Mouse (Mus musculus) adrenal gland, postnatal 36 days (tissue): Measurements from ENCODE around the gene Mfsd4a. TPM values are rescaled to one million over a fixed set of nuclear protein-coding genes. Genes with fewer than 3 reads are reported as not detected.

Experiments
- DNase-seq, 2 experiments: peaks; one replicate each; pipeline ENCODE4 v3.0.0; 2021; ENCODE audit warnings: mixed read lengths in 1 of 2
- long read RNA-seq, 2 experiments: library from polyadenylated mRNA; stranded (forward); transcript quantifications; one replicate each; pipeline ENCODE4 v2.0.0; 2021; ENCODE audit warnings: borderline sequencing depth in 2 of 2
- total RNA-seq, 2 experiments: library from RNA; stranded (reverse); gene quantifications; 2 replicates each; pipeline ENCODE4 v1.2.3; 2021

Gene Mfsd4a
- 10 to 100 TPM; 10.1 to 30.4 TPM for total RNA-seq
- long read RNA-seq, experiment 1, transcript Mfsd4a-207 (10 exons, 1,957 nt), result major isoform, 14 of 71 reads
- long read RNA-seq, experiment 1, partial matches to known transcripts, result 5 of 71 reads
- long read RNA-seq, experiment 1, other reads (novel, unspliced or antisense), result 50 of 71 reads
- long read RNA-seq, experiment 2, partial matches to known transcripts, result 6 of 15 reads
- long read RNA-seq, experiment 2, other reads (novel, unspliced or antisense), result 9 of 15 reads

- peak; percentile 73 to 80 for DNase-seq
Measured at GRCm38 (mm10) chr1:132067261-132068255, at the start of gene Mfsd4a. Gene Mfsd4a, minus strand, starts transcription at chr1:132068062.

DNA sequence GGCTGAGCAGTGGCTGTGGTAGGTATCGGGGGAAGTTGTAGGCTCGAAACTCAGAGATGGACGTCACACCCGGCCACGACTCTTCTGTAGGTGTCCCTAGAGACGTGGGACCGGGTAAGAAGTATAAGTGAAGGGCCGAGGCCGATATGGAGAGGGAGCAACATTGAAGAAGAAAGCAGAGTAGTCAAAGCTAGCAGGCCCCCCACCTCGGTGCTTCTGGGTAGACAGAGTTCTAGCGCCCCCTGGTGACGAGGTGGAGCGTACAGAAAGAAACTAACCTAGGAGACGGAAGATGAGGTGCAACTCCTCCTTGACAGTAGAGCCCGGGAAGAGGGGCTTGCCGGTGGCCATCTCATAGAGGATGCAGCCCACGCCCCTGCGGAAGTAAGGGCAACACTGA is 48.7 kb upstream of the Mfsd4a start:
- DNase-seq, result peak; percentile 70 to 78

- DNase-seq, result no peak
Measured at GRCm38 (mm10) chr1:132113098-132113497, 45.2 kb upstream of the Mfsd4a start.

DNA sequence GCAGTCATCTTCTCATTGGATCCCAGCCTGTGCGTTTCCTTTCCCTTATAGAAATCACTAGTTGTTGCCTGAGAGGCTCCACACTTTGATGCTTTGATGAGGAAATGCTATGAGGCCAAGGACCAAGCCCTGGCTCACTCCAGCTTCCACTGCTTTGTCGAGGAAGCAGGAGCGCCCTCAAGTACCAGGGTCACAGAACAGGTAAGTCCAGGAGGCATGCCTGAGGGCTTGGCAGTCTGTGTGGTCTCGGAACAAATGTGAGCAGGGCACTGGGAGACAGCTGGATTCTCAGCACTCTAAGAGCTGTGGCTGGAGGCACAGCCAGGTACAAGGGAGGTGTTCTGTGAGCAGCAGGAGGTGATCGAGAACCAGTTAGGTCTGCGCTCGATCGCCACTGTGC is 44.6 kb upstream of the Mfsd4a start:
- no peak for DNase-seq

DNA sequence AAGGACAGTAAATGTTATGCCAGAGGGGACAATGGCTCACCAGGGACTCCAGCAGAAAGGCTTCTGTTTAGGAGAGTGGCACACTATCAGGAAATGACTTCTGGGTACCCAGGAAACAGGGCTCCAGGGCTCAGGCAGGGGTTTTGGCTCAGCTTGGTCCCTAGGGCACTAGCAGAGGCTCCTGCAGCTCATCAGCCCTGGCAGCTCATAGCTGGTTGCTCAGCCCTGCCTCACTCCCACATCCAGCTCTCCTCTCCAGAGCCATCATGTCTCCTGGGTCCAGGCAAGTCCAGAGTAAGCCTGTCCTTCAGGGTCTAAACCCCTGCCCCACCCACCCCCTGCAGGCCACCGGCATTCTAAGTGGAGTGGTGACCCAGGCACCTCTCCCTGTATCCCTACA is 43.5 kb upstream of the Mfsd4a start:
- DNase-seq, result no peak

DNA sequence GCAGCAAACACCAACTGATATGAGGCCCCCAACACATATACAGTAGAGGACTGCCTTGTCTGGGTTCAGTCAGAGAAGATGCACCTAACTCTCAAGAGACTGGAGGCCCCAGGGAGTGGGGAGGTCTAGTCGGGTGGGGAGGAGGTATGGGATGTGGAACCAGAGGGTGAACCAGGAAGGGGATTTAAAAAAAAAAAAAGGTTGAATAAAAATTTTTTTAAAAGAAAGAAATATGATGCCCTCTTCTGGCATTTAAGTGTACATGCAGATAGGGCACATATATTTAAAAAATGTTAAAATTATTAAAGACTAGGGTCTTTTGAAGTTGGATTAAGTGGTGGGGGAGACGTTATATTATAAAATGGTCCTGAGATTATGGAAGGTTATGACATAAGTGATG is 41.5 kb upstream of the Mfsd4a start:
- no peak for DNase-seq

DNA sequence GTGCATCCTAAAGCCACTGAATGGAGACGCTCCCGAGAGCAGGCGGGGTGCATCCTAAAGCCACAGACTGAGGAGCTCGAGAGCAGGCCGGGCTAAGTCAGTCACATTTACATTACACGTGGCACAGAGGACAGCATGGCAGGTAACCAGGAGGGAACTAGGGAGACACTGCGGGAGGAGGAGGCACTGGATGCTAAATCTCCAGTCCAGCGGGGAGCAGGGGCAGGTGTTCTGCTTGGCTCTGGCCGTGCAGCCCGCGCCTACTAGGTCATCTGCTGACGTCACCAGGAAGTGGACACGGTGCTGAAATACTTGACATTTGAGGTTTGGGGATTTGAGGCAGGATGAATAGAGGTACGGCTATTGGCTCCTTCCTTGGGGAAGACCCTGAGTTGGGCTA is 36.5 kb upstream of the Mfsd4a start:
- DNase-seq, result no peak

- no peak for DNase-seq
Measured at GRCm38 (mm10) chr1:132101953-132102697, 34.3 kb upstream of the Mfsd4a start.

GRCm38 (mm10) chr1:132099775-132100174 is 31.9 kb upstream of the Mfsd4a start:
- no peak for DNase-seq

DNA sequence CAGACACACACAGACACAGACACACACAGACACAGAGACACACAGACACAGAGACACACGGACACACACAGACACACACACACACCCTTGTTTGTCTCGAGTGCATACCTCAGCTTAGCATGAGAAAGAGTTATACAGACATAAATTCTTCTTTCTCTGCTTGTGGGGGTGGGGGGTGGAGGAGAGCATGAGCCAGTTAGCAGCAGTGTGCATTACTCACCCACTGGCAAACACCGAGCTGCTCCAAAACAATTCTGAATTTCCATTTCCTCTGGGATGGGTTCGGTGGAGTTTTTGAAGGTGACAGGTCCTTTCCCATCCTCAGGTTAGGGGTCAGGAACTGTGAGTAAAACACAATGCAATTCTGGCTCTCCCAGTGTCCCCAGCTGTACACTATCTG is 31.2 kb upstream of the Mfsd4a start:
- no peak for DNase-seq

GRCm38 (mm10) chr1:132098076-132098475 is 30.2 kb upstream of the Mfsd4a start:
- DNase-seq, result no peak

GRCm38 (mm10) chr1:132095356-132096004 is 27.6 kb upstream of the Mfsd4a start:
- peak; percentile 28 to 48 for DNase-seq

- DNase-seq, result no peak
Measured at GRCm38 (mm10) chr1:132093269-132093668, 25.4 kb upstream of the Mfsd4a start.

DNA sequence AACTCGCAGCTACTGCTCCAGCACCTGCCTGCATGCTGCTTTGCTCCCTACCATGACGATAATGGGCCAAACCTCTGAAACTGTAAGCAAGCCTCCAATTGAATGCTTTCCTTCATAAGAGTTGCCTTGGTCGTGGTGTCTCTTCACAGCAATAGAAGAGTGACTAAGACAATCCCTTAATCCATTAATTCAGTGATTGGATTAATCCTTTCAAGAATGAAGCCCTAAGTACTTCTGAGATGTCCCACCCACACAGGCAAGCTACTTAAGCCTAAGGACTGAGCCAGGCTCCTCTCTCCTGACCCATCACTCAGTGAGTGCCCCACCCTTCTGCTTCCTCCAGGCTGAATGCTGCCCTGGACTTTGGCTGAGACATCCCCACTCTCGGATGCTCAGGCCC is 22.4 kb upstream of the Mfsd4a start:
- DNase-seq, result no peak

DNA sequence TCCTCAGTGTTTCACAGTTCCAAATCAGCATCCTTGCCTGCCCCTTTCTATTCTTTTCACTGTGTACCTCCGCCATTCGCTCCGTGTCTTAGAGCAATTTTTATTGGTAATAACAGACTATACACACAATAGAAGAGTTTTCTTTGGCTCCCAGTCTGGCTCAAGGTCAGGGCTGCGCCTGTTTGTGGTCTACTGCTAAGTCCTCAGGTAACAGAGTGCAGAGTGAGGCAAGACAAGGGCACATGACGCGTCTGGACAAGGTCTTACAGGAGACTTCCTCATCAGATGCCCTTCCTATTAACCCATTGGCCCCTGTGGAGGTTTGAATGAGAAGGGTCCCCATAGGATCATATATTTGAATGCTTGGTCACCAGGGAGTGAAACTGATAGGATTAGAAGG is 21.9 kb upstream of the Mfsd4a start:
- no peak for DNase-seq

DNA sequence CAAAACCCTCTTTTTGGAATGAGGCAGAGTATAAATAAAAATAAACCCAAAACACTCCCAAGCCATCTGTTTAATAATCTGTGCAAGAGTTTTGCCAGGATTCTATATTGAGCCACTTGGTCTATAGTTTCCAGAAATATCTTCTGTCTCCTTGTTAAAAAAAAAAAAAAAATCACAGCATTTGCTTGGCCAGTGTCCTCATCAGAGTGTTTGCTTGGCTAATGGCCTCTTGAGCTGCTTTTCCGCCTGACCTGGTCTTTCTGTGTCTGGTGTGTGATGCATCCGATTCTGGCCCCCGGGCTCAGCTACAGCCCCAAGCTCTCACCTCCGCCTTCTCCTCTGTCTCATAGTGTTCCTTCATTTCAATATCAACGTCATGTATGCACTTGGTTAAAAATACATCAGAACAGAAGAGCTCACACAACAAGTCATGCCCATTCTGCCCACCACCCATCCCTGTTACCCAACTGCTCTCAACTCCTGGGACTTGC is 20.4 kb upstream of the Mfsd4a start:
- no peak for DNase-seq

- no peak for DNase-seq
Measured at GRCm38 (mm10) chr1:132085181-132086049, 17.6 kb upstream of the Mfsd4a start.

DNA sequence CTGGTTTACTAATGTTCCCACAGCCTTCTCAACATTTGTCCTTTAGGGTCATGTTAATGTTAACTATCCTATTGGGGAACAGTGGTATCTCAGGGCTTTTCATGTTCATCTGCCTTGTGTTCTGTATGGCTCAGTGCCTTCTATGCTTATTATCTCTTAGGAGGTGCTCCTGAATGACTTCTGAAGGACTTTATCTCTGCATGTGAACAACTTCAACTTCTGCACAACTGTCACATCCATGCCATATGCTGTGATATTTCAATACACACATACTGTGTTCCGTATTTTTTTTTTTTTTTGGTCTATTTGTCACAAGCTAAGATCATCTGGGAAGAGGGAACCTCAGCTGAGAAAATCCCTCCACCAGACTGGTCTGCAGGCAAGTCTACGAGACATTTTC is 10.6 kb upstream of the Mfsd4a start:
- DNase-seq, result no peak

DNA sequence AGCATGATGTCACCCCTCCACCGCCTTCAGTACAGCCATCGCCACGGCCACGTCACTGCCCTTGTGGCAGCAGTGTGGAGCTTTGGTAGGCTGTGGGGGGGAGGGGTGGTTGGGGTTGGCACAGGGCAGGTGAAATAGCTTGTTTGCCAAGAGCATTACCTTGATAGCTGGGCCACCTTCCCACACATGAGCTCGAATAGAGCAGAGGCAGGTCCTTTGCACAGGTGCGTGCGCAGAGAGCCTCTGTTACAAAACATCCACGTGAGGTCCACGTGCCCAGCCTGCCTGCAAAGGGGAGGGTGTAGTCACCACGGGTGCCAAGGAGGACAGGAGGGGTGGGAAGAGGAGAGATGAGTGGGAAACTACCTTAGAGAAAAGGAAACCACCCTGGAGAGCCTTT is 7.7 kb upstream of the Mfsd4a start:
- no peak for DNase-seq

DNA sequence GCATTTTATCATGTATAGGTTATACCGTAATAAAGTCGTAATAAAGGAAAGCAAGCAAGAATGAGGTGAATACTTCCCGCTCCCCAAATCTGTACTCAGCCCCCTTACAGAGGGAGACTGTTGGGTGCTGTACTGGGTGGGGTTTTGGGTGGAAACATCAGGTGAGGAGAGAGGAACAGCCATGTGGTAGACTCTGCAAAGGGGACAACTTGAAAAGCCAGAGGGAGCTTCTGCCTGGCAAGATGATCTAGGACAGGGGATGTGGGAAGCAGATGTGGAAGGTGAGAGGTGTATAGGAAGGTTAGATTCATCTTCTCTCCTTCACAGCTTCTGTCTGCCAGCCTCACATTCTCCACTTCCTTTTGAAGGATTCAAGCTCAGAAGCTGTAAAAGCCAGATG is 2.8 kb upstream of the Mfsd4a start:
- DNase-seq, result no peak

GRCm38 (mm10) chr1:132069436-132069835 is 1.6 kb upstream of the Mfsd4a start:
- DNase-seq, result no peak
